Mouse (Mus musculus) liver, embryonic 18 days (tissue): ENCODE measurements around the gene Hadh. TPM values are rescaled to one million over a fixed set of nuclear protein-coding genes. Genes with fewer than 3 reads are reported as not detected.

ENCODE experiments used
- polyA plus RNA-seq: library from polyadenylated mRNA; depleted of rRNA; stranded (reverse); fragments of >200 nt; gene quantifications from 2 replicates; pipeline ENCODE4 v1.2.3, GENCODE M21; 2012; rRNA removed

Gene Hadh
- 198 and 205 TPM in 2 replicates for polyA plus RNA-seq

DNA sequence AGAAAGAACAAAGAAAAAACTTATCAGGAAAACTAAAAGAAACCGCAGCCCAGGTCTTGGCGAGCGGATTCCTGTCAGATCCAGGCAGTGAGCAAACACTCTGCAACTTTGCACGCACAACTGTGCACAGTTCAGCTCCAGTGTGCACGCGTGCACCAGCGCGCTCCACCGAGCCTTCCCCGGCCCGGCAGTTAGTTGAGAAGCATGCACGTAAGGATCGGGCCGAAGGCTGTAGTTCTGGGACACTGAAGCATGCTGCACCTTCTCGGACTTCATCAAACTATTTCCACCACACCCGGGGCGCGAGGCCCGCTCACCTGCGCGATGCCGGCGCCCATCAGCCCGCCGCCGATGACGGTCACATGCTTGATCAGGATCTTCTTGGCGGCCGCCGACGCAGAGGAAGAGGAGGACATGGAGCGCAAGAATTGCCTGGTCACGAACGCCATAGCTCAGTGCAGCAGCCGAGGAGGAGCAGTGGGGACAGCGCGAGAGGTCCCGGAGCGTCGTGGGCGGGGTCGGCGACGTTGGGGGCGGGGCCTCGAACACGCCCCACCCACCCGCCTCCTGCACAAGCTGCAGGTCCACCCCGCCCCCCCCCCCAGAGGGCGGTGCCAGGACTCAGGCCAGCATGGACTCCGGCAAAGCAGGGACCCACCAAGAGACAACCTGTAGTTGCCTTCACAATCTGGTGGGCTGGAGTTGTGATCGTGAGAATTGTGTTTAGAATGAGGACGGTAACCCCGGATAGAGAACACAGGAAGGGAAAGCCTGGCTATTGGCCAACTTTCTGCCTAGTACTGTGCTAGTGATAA, at the start of gene Hadh:
Hadh (minus strand) TSS at position 543 of the 815 bp plus-strand sequence.

DNA sequence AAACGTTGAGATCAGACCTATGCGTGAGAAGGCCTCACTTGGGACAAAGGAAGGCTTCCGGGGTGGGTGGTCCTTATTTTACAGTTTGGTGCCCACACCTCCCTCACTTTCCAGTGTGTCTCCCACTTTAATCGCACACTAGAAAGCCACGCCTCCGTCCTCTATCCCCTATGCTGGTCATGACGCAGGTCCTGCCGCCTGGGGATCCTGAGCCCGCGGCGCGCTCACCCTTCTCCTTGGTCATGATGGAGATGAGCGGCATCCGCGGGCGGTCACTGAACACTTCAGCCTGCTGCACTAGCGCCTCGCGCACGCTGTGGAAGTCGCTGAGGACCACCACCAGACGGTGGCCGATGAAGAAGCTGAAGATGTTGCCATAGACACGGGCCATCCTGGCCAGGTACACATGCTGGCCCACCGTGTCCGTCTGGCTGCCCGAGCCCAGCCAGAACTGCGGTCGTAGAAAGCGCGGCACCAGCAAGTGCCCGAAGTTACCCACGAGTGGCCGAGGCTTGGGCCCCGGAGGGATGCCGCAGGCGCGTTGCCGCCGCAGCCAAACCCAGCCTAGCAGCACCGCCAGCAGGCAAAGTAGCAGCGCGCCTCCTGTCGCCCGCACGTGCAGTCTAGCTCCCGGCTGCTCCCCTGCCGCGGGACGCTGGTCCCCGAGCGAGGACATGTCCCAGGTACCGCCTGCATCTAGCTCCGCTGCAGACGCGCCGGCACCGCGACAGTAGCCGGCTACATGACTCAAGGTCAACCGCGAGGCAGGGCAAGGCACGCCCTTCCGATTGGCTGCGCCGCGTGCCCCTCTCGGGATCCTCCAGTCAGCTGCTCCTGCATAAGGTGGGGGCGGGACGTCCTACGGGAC, 30.8 kb upstream of the Hadh start, which contains the start of gene Cyp2u1:
Cyp2u1 (minus strand) TSS at position 776 of the 868 bp plus-strand sequence.

Other genes starting within 250 kb of the Hadh start
- gene Lef1, start 161.6 kb downstream of the Hadh start, polyA plus RNA-seq, result 2.1 and 2.2 TPM in 2 replicates
- 0.39 and 0.54 TPM in 2 replicates for gene Cyp2u1, start 31.1 kb upstream of the Hadh start, polyA plus RNA-seq
- gene Sgms2, start 219.3 kb upstream of the Hadh start, polyA plus RNA-seq, result 4.4 and 4.6 TPM in 2 replicates